15 mouse cellular contexts compared by ENCODE assay signal in the genomic region with DNA sequence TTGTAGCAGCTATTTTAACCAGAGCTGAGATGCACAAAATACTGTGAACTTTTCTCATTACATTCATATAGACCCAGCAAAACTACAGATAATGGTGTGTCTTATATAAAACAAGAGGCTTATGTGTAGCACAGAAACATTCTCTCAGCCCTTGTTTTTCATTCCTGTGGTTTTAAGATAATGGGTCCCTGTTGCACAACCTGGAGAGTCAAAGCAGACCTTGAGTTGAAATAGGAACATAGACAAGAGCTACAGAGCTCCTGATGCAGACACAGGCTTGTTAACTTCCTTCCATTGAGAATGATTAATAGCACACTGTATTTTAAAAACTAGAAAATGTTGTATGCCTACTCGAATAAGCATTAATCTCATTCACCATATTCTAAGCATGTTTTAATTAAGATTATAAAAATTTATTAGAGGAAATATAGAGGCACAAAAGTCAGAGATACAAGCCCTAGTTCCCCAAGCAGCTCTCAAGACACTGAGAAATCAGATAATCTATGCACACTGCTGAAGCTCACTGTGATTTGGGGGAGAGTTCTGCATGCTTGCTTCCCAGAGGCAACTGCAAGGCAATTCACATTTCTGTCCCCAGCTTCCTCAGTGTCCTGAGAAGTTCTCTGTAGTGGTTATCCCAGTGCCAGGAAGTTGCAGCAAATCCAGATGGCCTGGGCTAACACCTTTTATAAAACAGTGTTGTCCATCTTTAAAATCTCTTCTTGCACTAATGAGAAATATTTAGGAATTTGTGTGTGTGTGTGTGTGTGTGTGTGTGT.
DNase-seq lines count a peak whose midpoint lies in the region; ATAC-seq lines count a peak whose summit lies in the region.
"Had no signal": no experiment of that assay in that cellular context is flagged by ENCODE, and none has a peak within 500 bp of the region (broad histone marks: within the 10 kb centered on the region; RNA-seq: fewer than 3 reads in every experiment).

No protein-coding gene starts in this region.

- 0 out of 2 replicates have a peak, but pooled peaks have one; percentile 39 for ATAC-seq in megakaryocyte progenitor cell, adult 5-6 weeks (replicated peaks; ENCODE audit: poor library complexity)
- ATAC-seq: activated CD4-positive, CD25-positive, alpha-beta regulatory T cell, adult 4 months; forebrain, embryonic 15.5 days; intestine, embryonic 16.5 days had no signal

- DNase-seq in lung, postnatal 36 days, result peak; percentile 3
- no peak for DNase-seq in lung, postnatal 10 days
- DNase-seq in 416B (ENCODE audit: low read depth) (peak; percentile 17), NIH3T3 (ENCODE audit: low read depth) (peak; percentile 57)
- DNase-seq in natural killer cell, adult 2 months (ENCODE audit: low spot score in 2 of 2), result no peak
- DNase-seq in cerebellum, adult 9-11 months, result no peak
- no peak for DNase-seq in kidney, postnatal 4 days
- DNase-seq: cerebellum, adult 11-12 months; cerebellum, adult 9-10 months; embryo, embryonic 11 days; heart, postnatal 36 days had no signal

Comparison
In these comparisons a context has a peak if more than half of its experiments do, and no peak if none do; other contexts are left out.
1. DNase-seq: peak in lung, postnatal 36 days (single experiment), 416B (single experiment) and NIH3T3 (single experiment); none in lung, postnatal 10 days (single experiment), natural killer cell, adult 2 months (0 of 2), cerebellum, adult 9-11 months (single experiment) and kidney, postnatal 4 days (0 of 2).